In the genomic region with DNA sequence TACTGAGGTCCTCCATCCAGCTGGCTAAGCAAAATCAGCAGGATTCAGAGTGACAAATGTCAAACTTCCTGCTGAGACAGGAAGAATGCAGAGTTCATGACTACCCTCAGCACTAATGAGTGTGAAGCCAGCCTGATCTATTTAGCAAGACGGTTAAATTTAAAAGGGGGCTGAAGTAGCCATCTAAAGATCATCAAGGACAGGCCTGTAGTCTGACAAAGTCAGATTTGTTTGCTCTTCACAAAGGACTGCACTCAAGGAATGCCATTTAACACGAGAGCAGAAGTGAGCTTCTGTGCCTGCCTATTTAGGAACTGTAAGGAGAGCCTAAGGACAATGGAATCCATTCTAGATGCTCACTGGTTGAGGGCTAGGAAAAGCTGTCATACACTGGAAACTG, we compare ENCODE assay signal across 32 mouse cellular contexts. TPM values are rescaled to one million over a fixed set of nuclear protein-coding genes. Genes with fewer than 3 reads are reported as not detected.
A peak's percentile ranks its signal among the peaks of the same experiment; 100 is the strongest.
DNase-seq lines count a peak whose midpoint lies in the region; ATAC-seq and TF ChIP-seq lines count a peak whose summit lies in the region.
"Had no signal": no experiment of that assay in that cellular context is flagged by ENCODE, and none has a peak within 500 bp of the region (broad histone marks: within the 10 kb centered on the region; RNA-seq: fewer than 3 reads in every experiment).

No protein-coding gene starts in this region.

- H3K4me3 ChIP-seq in kidney, embryonic 15.5 days (replicated peaks), result no peak overlapping the region
- no peak overlapping the region for H3K4me3 ChIP-seq in kidney, embryonic 16.5 days (ENCODE audit: low read length)
- H3K4me3 ChIP-seq in bone marrow macrophage, adult 2 months (ENCODE audit: insufficient read depth, low read length), result no peak overlapping the region
- no peak overlapping the region for H3K4me3 ChIP-seq in macrophage (ENCODE audit: inconsistent target)
- H3K4me3 ChIP-seq in forebrain, embryonic 12.5 days (replicated peaks), result no peak overlapping the region
- H3K4me3 ChIP-seq: embryonic facial prominence, embryonic 12.5 days; forebrain, embryonic 10.5 days; gastrocnemius, adult 2 months; intestine, embryonic 15.5 days; left cerebral cortex, adult 2 months; limb, embryonic 13.5 days; liver, embryonic 13.5 days; midbrain, embryonic 12.5 days; neural tube, embryonic 13.5 days had no signal

- TF ChIP-seq POLR2A in bone marrow macrophage, adult 2 months (IDR thresholded peaks at IDR 0.05; ENCODE audit: borderline replicate concordance, low read depth, low read length), result no peak

- WGBS in kidney, embryonic 15.5 days, result 24% methylated on average over 2 of the region's 2 CpGs
- 28% methylated on average over 2 of the region's 2 CpGs for WGBS in kidney, embryonic 16.5 days
- WGBS in macrophage (ENCODE audit: missing documents), result 72% methylated on average over 2 of the region's 2 CpGs
- 18% methylated on average over 2 of the region's 2 CpGs for WGBS in forebrain, embryonic 12.5 days

- H3K36me3 ChIP-seq in kidney, embryonic 15.5 days, result no peaks in the 10 kb centered on the region
- no peaks in the 10 kb centered on the region for H3K36me3 ChIP-seq in kidney, embryonic 16.5 days (ENCODE audit: insufficient read depth, low read length)
- no peaks in the 10 kb centered on the region for H3K36me3 ChIP-seq in macrophage (ENCODE audit: inconsistent target)
- no peaks in the 10 kb centered on the region for H3K36me3 ChIP-seq in forebrain, embryonic 12.5 days (replicated peaks)
- H3K36me3 ChIP-seq: embryonic facial prominence, embryonic 12.5 days; forebrain, embryonic 10.5 days; intestine, embryonic 15.5 days; limb, embryonic 13.5 days; liver, embryonic 13.5 days; midbrain, embryonic 12.5 days; neural tube, embryonic 13.5 days had no signal

- no peaks in the 10 kb centered on the region for H3K9me3 ChIP-seq in kidney, embryonic 15.5 days (replicated peaks)
- H3K9me3 ChIP-seq in kidney, embryonic 16.5 days (ENCODE audit: low read length), result no peaks in the 10 kb centered on the region
- H3K9me3 ChIP-seq in forebrain, embryonic 12.5 days, result no peaks in the 10 kb centered on the region
- H3K9me3 ChIP-seq: embryonic facial prominence, embryonic 12.5 days; forebrain, embryonic 10.5 days; intestine, embryonic 15.5 days; limb, embryonic 13.5 days; liver, embryonic 13.5 days; midbrain, embryonic 12.5 days; neural tube, embryonic 13.5 days had no signal

- no peak for DNase-seq in Patski (ENCODE audit: low read depth, low spot score)
- DNase-seq in adrenal gland, postnatal 25 days, result no peak
- DNase-seq: adrenal gland, adult 2 months; cerebellum, adult 11 months; cerebellum, adult 9-10 months; cerebellum, postnatal 36 days; gastrocnemius, adult 2 months; gastrocnemius, postnatal 36 days; heart, adult 18-20 months; heart, postnatal 4 days; kidney, adult 8-10 months; kidney, postnatal 25 days; liver, embryonic 13.5 days; lung, adult 18-20 months; lung, postnatal 14 days; right cerebral cortex, postnatal 14 days had no signal

- H3K79me2 ChIP-seq in macrophage (ENCODE audit: inconsistent target), result peaks cover 34% of the 10 kb centered on the region; the same call in 1 of the 2 replicates

- no peaks in the 10 kb centered on the region for H3K4me1 ChIP-seq in kidney, embryonic 15.5 days
- no peaks in the 10 kb centered on the region for H3K4me1 ChIP-seq in kidney, embryonic 16.5 days (ENCODE audit: insufficient read depth, low read length)
- peaks cover 28% of the 10 kb centered on the region for H3K4me1 ChIP-seq in bone marrow macrophage, adult 2 months (ENCODE audit: control insufficient read depth, insufficient read depth, low read length)
- H3K4me1 ChIP-seq in forebrain, embryonic 12.5 days, result no peaks in the 10 kb centered on the region
- H3K4me1 ChIP-seq: embryonic facial prominence, embryonic 12.5 days; intestine, embryonic 15.5 days; limb, embryonic 13.5 days; liver, embryonic 13.5 days; midbrain, embryonic 12.5 days; neural tube, embryonic 13.5 days had no signal

- in situ Hi-C loops in Patski (cut with MboI; ENCODE audit: low pct_unique_long_range_greater_than_20kb), result no loop called here

- CTCF ChIA-PET in Patski (lab: Charles Lee), result interaction anchor here (0.6 kb wide), 1 partner anchor 22 kb away, joined by 3 read pairs; no protein-coding TSS in a partner anchor

- H3K9ac ChIP-seq in kidney, embryonic 15.5 days, result no peak overlapping the region
- H3K9ac ChIP-seq in kidney, embryonic 16.5 days (replicated peaks; ENCODE audit: low read length), result no peak overlapping the region
- H3K9ac ChIP-seq in forebrain, embryonic 12.5 days, result no peak overlapping the region
- H3K9ac ChIP-seq: embryonic facial prominence, embryonic 12.5 days; intestine, embryonic 15.5 days; limb, embryonic 13.5 days; liver, embryonic 13.5 days; midbrain, embryonic 12.5 days; neural tube, embryonic 13.5 days had no signal

- TF ChIP-seq CTCF in Patski (IDR thresholded peaks at IDR 0.05), result no peak
- TF ChIP-seq CTCF in bone marrow macrophage, adult 2 months (IDR thresholded peaks at IDR 0.05; ENCODE audit: low read depth, low read length), result no peak

- ATAC-seq in kidney, embryonic 15.5 days (replicated peaks; ENCODE audit: low FRiP score), result no peak
- no peak for ATAC-seq in kidney, embryonic 16.5 days (ENCODE audit: low FRiP score, low TSS enrichment)
- peak; percentile 44 for ATAC-seq in Patski
- no peak for ATAC-seq in megakaryocyte progenitor cell, adult 5-6 weeks (replicated peaks; ENCODE audit: poor library complexity)
- no peak for ATAC-seq in forebrain, embryonic 12.5 days (ENCODE audit: low FRiP score)
- ATAC-seq: forebrain, embryonic 16.5 days; hindbrain, embryonic 16.5 days; intestine, embryonic 15.5 days had no signal

- H3K4me2 ChIP-seq in kidney, embryonic 15.5 days, result no peak overlapping the region
- no peak overlapping the region for H3K4me2 ChIP-seq in kidney, embryonic 16.5 days (replicated peaks; ENCODE audit: low read depth, low read length)
- no peak overlapping the region for H3K4me2 ChIP-seq in forebrain, embryonic 12.5 days
- H3K4me2 ChIP-seq: embryonic facial prominence, embryonic 12.5 days; heart, embryonic 11.5 days; intestine, embryonic 15.5 days; limb, embryonic 13.5 days; liver, embryonic 13.5 days; midbrain, embryonic 12.5 days; neural tube, embryonic 13.5 days had no signal

- H3K27me3 ChIP-seq in kidney, embryonic 15.5 days, result no peaks in the 10 kb centered on the region
- H3K27me3 ChIP-seq in kidney, embryonic 16.5 days (ENCODE audit: insufficient read depth, low read length), result no peaks in the 10 kb centered on the region
- H3K27me3 ChIP-seq in Patski, result no peaks in the 10 kb centered on the region
- no peaks in the 10 kb centered on the region for H3K27me3 ChIP-seq in forebrain, embryonic 12.5 days
- H3K27me3 ChIP-seq: embryonic facial prominence, embryonic 12.5 days; intestine, embryonic 15.5 days; limb, embryonic 13.5 days; liver, embryonic 13.5 days; midbrain, embryonic 12.5 days; neural tube, embryonic 13.5 days had no signal

- H3K27ac ChIP-seq in kidney, embryonic 15.5 days, result 0 out of 2 replicates have a peak overlapping the region, but pooled peaks have one; percentile 27
- H3K27ac ChIP-seq in kidney, embryonic 16.5 days (ENCODE audit: low read length), result no peak overlapping the region
- H3K27ac ChIP-seq in bone marrow macrophage, adult 2 months (ENCODE audit: insufficient read depth, low read depth, low read length), result peak overlapping the region; percentile 73
- H3K27ac ChIP-seq in macrophage, result peak overlapping the region; percentile 81
- H3K27ac ChIP-seq in forebrain, embryonic 12.5 days, result no peak overlapping the region
- H3K27ac ChIP-seq: embryonic facial prominence, embryonic 12.5 days; forebrain, embryonic 10.5 days; gastrocnemius, adult 2 months; intestine, embryonic 15.5 days; left cerebral cortex, adult 2 months; limb, embryonic 13.5 days; liver, embryonic 13.5 days; midbrain, embryonic 12.5 days; neural tube, embryonic 13.5 days had no signal

- POLR2A ChIA-PET in Patski (lab: Charles Lee), result no interaction called here

RNA-seq across cellular contexts. Expression of gene Clcn5, which starts 30.2 kb away (rescaled TPM):
- 13.6 and 13.9 TPM in 2 replicates for polyA plus RNA-seq in kidney, embryonic 15.5 days (2015; fragmentation: Nextera tagmentation; extraction: Ambion mirVana)
- polyA plus RNA-seq in kidney, embryonic 16.5 days (2015; fragmentation: Nextera tagmentation; extraction: Ambion mirVana), result 15.2 and 17.0 TPM in 2 replicates
- polyA plus RNA-seq in Patski (2021), result 38.1 TPM
- 20.3 and 21.2 TPM in 2 replicates for polyA plus RNA-seq in bone marrow macrophage, adult 2 months (2012; ENCODE audit: insufficient read depth, insufficient read length, missing spikeins)
- 100 to 1,000 TPM in 10 of 26 experiments, 10 to 100 TPM in 16; 30.0 to 270 (median 67.0) TPM for total RNA-seq in macrophage (2018; cell fraction: chromatin; rRNA removed)
- 100 to 1,000 TPM in 2 of 26 experiments, 10 to 100 TPM in 24; 26.9 to 126 (median 60.3) TPM for total RNA-seq in macrophage (2018; cell fraction: cytosol; rRNA removed)
- total RNA-seq in macrophage (2018; cell fraction: nucleus; rRNA removed), result 100 to 1,000 TPM in 13 of 26 experiments, 10 to 100 TPM in 13; 52.7 to 281 (median 101) TPM
- 23.6 to 68.1 TPM (median 25.9 TPM) in 3 replicates for polyA plus RNA-seq in macrophage (2018)
- 4.4 and 5.4 TPM in 2 replicates for total RNA-seq in megakaryocyte progenitor cell, adult 5-6 weeks (2015)
- 5.6 and 7.0 TPM in 2 replicates for total RNA-seq in megakaryocyte progenitor cell, adult 5-6 weeks (2017)
- 13.2 and 13.4 TPM in 2 replicates for polyA plus RNA-seq in forebrain, embryonic 12.5 days (2016; fragmentation: Nextera tagmentation; extraction: Ambion mirVana)
- 28.5 and 29.7 TPM in 2 replicates for total RNA-seq in adrenal gland, postnatal 25 days (2021)

Comparison
In these comparisons a context has a peak if more than half of its experiments do, and no peak if none do; other contexts are left out.
1. H3K27ac ChIP-seq: peak in kidney, embryonic 15.5 days (single experiment), bone marrow macrophage, adult 2 months (single experiment) and macrophage (single experiment); none in kidney, embryonic 16.5 days (single experiment) and forebrain, embryonic 12.5 days (single experiment).